Mouse (Mus musculus): ENCODE measurements around the gene 4931406P16Rik.

GRCm38 (mm10) chr7:34308586-34308985 is 4.8 kb downstream of the 4931406P16Rik start:
- TF ChIP-seq CTCF (IDR thresholded peaks at IDR 0.05; ENCODE audit: extremely low read depth, insufficient read depth, low read length): no peak
- TF ChIP-seq POLR2A (IDR thresholded peaks at IDR 0.05; ENCODE audit: extremely low read depth, insufficient read depth, low read length): no peak
